Mouse (Mus musculus): ENCODE measurements around the gene Entpd5.

GRCm38 (mm10) chr12:84388774-84389400 lies 19.9 kb downstream of the Entpd5 start:
- no peak for TF ChIP-seq POLR2A (IDR thresholded peaks at IDR 0.05; ENCODE audit: borderline replicate concordance, extremely low read depth, low read depth, low read length)
- TF ChIP-seq CTCF (IDR thresholded peaks at IDR 0.05; ENCODE audit: insufficient read depth, low read length): no peak
